Mouse (Mus musculus) layer of hippocampus, adult 9-10 months (tissue): ENCODE measurements around the gene Gm17374.
A peak's percentile ranks its signal among the peaks of the same experiment; 100 is the strongest.
"Not testable (repeated sequence)": the region's sequence is repeated elsewhere in the genome, so short reads cannot be mapped to it uniquely, and the experiment has no call there.

Source experiments
- DNase-seq: peaks from one replicate; pipeline ENCODE4 v3.0.0; 2022; ENCODE audit warnings: low spot score

Gm17374 gene

DNA sequence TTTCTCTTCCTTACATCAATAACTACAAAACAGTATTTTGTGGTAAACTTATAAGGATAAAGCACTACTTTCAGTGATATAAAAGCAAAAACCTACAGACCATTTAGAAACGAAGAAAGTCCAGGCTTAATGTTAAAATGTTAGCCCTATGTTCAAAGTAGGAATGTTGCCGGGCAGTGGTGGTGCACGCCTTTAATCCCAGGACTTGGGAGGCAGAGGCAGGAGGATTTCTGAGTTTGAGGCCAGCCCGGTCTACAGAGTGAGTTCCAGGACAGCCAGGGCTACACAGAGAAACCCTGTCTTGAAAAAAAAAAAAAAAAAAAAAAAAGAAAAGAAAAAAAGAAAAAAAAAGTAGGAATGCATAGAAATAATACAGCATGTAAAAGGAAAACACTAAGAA, at the start of gene Gm17374:
Gm17374 (plus strand) TSS at position 301 of the 400 bp plus-strand sequence.
- DNase-seq = not testable (repeated sequence)

DNA sequence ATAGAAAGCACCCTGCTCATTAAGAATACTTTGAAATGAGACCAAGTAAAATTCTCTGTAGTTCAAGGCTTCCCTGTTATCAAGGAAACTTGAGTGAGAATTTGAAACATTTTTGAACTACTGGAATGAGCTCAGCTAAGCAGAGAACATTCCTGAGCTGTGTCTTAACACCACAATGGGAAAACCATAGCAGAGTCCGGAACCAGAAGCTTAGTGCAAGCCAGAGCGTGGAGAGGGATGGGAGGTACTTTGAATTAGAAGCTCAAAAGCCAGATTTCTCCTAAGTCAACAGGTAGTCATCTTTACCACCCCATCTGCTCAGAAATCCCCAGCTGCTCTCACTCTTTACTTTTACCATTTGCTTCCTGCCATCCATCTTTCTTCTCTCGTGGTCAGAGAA, 46.9 kb upstream of the Gm17374 start:
- no peak for DNase-seq

DNA sequence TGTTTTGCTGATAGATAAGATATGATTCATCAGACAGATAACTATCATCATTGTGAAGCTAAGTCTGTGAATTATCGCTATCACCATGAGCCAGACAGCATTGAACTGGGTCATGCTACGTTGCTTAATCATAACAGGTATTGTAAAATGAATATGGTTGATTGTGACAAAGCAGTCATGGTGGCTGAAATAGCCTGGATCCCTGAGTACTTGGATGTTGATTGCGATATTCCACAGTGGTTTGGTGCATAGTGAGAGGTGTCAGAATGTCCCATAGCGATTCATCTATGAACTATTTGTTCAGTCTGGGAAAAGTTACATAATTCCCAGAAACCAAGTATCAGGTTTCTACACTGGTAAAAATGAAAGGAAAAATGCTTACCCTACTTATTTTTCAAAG, 44.2 kb upstream of the Gm17374 start:
- DNase-seq = no peak

DNA sequence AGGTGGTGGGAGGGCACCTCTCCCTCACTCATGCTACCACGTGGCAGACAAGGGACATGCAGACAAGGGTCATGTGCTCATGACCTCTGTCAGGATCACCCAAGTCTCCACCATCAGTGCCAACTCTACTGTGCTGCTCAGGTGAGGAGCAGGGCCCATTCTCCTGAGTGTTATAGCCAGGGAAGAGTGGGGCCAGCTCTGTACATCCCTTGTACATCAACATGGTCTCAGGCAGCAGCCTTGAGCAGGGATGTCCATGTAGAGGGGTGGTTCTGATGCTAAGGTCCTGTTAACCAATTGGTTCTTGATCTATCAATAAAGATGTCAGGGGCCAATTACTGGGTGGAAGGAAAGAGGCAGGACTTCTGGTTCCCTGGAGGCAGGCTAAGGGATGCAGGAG, 42.9 kb upstream of the Gm17374 start:
- no peak for DNase-seq

DNA sequence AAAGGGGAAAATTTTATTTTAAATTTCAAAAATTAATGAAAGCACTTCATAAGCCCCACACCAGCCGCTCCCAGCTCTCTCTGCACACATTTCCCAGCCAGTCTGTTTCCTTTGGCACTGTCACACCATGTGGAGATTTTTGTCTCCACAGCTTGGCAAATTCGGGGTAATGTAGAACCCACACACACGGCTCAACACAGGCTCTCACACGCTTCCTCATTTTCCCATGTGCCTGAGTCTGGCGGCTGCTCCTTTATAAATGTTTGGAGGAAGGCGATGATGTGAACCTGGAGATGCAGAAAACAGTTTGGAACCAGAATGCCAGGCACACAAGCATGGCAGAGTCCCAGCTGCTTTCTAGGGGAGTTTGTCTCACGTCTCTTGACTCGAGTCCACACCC, 38.0 kb upstream of the Gm17374 start:
- DNase-seq = peak; percentile 54

DNA sequence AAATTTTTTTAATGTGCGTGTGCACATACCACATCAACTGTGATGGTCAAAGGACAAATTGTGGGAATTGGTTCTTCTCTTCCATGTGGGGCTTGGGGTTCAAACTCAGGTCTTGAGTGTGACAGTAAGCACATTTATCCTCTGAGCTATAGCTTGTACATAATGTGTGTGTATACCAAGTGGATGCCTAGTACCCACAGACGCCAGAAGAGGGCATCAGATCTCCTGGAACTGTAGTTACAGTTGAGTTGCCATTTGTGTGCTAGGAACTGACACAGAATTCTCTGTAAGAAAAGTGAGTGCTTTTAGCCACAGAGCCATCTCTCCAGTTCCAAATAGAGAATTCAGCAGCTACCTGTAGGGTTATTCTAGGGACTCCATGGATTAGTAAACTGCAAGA, 26.3 kb upstream of the Gm17374 start:
- DNase-seq = no peak

DNA sequence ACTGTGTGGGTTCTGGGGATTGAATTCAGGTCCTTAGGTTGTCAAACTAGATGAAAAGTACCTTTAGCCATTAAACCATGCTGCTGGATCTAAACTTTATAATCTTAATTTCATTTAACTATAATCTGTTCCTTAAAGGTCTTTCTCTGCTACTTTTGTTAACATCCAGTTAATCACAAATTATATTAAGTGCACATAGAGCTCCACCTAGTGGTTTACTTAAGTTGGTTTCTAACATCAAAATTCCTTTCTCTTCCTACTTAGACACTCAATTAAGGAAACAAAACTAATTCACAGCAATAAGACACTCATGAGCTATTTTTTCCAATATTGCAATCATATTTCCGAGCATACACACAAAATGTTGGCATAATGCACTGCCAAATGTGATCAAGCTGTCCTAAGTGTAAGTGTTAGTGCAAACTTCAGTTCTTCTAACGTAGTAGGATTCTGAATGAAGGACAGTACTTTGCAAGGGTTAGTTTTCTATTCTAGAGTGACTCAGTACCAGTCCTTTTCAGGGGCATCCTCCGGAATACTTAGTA, 7.4 kb downstream of the Gm17374 start:
- peak; percentile 16 for DNase-seq

DNA sequence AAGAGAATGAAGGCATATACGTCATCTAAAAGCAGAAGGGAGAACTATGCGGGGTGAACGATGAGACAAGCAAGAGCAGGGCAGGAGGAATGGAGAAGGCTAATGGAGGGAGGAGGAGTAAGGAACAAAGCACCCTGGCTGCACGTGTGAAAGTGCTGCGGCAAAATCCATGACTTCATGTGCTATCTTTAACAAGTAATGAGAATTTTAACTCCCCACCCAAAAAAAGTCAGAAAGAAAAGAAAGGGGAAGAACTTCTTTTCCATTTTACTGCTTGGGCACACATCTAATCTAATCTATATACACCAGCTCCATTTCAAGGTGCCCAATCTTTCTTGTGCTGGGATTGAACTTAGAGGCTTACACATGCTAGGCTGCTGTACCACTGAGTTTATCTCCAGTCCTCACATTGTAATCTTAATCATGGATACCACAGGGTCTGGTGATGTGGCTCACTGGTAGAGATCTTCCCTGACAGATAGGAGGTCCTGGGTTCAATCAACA, 11.6 kb downstream of the Gm17374 start:
- DNase-seq = no peak

DNA sequence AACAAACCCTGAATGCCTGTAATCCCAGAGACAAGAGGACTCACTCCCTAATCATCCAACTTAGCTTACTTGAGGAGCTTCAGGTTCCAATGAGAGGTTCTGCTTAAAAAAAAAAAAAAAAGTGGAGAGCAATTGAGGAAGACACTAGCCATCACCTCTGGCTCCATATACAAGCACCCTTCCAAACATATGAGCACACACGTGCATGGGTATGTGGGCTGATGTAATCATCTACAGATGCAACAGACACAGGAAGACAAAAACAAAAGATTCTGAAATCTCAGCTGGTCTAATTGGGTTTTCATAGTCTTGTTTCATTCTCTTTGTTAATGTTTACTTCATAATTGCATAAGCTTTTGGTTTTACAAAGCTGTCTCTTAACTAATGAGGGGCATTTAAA, 17.2 kb downstream of the Gm17374 start:
- DNase-seq = no peak

DNA sequence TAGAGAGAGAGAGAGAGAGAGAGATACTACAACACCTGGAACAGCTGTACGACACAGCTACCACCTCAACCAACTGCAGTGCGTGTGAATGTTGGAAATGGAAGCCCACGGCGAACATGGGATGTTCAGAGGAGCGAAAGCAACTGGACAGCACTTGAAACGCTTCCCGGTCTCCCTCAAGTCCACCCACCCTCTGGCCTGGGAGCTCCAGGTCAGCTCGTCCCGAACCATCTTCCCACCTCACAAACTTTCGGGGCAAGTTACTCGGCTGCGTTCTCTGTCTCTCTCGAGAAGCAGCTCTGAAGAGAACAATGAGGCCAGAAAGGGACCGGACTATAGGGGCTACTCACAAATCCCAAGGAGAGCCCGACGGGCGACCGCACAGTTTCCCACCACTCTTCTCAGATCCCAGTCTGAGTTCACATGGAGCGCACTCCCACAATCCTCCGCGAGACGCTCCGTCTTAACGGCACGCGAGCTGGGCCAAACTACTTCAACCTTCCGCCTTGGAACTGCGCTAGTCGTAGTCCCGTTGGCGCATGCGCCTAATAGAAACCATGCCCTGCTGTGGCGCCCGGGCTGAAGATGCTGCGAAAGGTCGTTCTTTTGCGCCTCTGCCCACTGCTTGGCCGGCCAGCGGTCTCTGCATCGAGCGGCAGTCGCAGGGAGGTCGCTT, 18.4 kb downstream of the Gm17374 start, which contains the start of the genes Esf1 and Ndufaf5:
Esf1 (minus strand) TSS at position 438 of the 676 bp plus-strand sequence.
Ndufaf5 (plus strand) TSS at position 523 of the 676 bp plus-strand sequence.
- DNase-seq = peak; percentile 96

DNA sequence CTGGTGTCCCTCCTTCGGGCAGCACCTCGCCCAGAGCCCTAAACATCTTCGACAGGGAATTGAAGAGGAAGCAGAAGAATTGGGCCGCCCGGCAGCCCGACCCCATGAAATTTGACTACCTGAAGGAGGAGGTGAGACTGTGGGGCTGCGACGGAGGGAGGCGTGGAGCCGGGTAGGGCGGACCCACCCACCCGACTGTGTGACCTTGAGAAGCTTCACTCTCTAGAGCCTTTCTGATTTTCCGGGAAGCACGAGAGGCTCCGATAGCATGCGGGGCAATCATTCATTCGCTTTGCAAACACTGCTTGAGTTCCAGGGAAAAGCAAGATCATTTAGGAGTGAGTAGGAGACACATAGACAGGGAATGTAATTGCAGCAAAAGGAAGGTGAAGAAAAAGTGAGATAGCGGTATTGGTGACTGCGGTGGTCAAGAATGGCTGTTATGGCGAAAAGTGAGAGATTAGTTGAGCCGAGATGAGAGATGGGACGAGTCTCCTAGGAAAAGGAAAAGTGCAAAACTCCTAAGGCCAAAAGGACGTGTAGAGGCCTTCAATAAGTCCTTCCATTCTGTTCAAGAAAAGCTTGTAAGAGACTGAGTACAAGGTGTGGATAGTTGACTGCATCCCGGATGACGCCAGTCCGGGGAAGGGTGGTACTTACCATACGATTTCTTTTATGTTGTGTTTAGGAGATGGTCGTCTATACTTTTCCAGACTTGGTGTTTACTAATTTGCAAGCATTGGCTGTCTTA, 19.1 kb downstream of the Gm17374 start:
- DNase-seq = no peak

DNA sequence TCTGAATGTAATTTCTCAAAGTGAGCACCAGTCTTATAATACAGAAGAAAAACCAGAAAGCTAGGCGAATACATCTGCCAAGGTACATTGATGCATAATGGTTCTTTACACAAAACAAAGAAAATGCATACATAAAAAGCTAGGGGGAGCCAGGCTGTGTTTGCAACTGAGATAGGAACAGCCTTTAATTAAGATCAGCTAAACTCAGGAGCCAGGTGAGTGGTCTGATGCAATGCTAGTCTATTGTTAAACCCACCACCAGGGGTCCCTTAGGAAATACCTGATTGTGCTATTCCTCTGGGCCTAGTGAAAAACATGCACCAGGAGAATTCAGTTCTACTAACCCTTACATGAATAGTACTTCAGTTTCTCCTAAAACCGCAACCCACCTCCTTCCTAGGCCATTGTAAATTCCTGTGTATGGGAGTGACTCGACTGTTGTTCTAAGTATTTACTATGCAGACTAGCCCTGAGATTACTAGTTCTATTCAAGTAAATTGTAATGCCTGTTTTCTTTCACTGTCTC, 33.9 kb downstream of the Gm17374 start:
- not testable (repeated sequence) for DNase-seq

DNA sequence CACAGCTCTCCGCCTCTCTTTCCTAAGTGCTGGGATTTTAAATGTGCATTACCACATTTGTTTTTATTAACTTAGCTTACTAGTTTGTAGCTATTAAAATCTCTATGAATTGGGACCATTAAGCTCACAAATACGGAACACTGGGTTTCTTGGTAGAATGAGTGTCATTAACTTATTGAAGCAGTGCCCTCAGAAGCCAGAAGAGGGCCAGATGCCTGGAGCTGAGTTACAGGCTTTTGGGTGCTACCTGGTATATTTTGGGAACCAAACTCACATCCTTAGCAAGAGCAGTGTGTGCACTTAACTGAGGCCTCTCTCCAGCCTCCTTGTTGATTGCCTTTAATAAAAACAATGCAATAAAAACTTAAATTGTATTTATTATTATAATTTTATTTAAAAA, 48.9 kb downstream of the Gm17374 start:
- DNase-seq = no peak

DNA sequence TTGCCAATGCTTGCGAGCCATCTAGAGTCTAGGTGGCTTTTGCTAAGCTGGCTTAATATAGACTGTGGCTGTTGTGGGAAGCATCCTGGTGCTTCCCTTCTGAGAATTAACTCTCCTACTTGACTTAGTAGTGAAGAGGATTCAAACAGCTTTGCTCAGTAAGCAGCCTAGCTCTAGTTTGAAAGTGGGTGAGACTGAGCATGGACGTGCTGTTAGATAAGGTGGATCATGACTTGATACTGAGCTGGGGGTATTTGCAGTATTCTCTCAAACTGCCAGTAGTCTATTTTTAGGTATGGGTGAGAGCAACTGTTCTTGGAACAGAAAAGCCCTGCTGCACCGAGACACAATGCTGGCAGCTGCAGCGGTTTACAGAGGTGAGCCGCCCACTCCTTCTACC, 50.7 kb downstream of the Gm17374 start:
- DNase-seq = no peak
